Mouse (Mus musculus): ENCODE data around the gene Rorc. TPM values are rescaled to one million over a fixed set of nuclear protein-coding genes. Genes with fewer than 3 reads are reported as not detected.

The Rorc gene
- total RNA-seq, 2 experiments from 2014 or later, result 18.2 to 19.9 TPM

- DNase-seq, result no peak
These were observed 58.4 kb downstream of the Rorc start for GRCm38 (mm10) chr3:94430980-94431379.

DNA sequence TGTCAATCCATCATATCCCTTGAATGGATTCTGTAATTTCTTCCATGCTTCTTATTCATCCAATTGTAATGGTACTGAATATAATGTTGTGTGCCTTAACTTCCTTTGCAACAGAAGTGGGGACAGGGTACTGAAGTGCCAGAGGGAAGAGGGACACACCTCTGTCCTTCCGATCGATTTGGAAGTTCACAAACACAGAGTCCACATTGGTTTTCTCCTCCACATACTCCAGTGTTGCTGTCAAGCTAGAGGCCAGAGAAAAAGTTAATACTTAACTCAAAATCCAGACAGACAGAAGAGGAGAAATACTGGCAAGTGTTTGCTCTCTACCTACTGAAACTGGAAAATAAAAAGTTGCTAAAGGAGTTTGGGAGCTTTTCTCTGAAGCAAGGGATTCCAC is 61.7 kb downstream of the Rorc start:
- no peak for DNase-seq

DNA sequence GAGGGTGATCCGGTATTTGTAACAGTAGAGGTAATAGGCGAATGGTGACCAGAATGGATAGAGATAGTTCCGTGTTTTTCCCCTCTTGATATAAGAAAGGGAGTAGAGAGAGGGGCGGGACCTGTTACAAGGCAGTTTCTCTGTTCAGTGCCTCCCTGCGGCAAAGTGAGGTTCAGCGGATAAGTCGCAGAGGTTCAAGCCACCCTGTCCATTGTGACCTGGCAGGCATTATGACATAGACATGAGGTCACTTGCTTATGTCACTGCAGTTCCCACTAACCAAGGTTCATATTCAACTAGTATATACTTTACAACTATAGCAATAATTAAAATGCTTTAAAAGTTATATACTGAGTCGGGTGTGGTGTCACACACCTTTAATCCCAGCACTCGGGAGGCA is 63.8 kb downstream of the Rorc start:
- no peak for DNase-seq

GRCm38 (mm10) chr3:94441182-94441581 is 68.6 kb downstream of the Rorc start:
- DNase-seq, result no peak

GRCm38 (mm10) chr3:94442951-94443596 is 70.5 kb downstream of the Rorc start, which contains the start of gene Mrpl9:
TSS of gene Mrpl9 (plus strand) at chr3:94443318.
- peak; percentile 97 for DNase-seq

DNA sequence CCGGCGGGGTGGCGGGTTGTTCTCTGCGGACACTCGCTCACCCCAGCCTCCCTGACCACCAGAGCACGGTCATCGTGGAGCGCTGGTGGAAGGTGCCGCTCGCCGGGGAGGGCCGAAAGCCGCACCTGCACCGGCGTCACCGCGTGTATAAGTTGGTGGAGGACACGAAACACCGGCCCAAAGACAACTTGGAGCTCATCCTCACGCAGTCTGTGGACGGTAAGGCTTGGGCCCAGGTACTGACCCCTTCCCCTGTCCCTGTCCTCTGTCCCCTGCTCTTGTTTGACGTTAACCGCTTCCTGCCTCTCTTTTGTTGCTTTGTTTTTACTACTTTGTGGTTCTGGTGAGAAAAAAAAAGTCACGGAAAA is 71.0 kb downstream of the Rorc start, which contains the start of gene Oaz3:
Oaz3 (minus strand) TSS at position 319 of the 368 bp plus-strand sequence.
- no peak for DNase-seq

Other genes with a start within 250 kb of the Rorc start
- not detected for gene Gm10696, start 194.6 kb upstream of the Rorc start, total RNA-seq (2021)
- gene Gm5286, start 176.1 kb upstream of the Rorc start, total RNA-seq (2021), result not detected
- not detected for gene Gm4778, start 108.8 kb upstream of the Rorc start, total RNA-seq (2021)
- gene Them4, start 62.7 kb upstream of the Rorc start, total RNA-seq (2021), result 1 to 10 TPM; 7.7 to 7.8 TPM
- not detected for gene Them5, start 30.7 kb upstream of the Rorc start, total RNA-seq (2021)
- under 1 TPM; 0.34 to 0.56 TPM for gene C2cd4d, start 10.4 kb upstream of the Rorc start, total RNA-seq (2021)
- under 1 TPM in 1 of 2 experiments, not detected in 1; 0.25 TPM for gene Lingo4, start 25.7 kb downstream of the Rorc start, total RNA-seq (2021)
- gene Tdrkh, start 40.5 kb downstream of the Rorc start, total RNA-seq (2021), result 1 to 10 TPM; 6.3 to 8.9 TPM
- 10 to 100 TPM; 42.3 to 54.0 TPM for gene Mrpl9, start 70.5 kb downstream of the Rorc start, total RNA-seq (2021)
- not detected for gene Oaz3, start 71.1 kb downstream of the Rorc start, total RNA-seq (2021)
- gene Celf3, start 105.5 kb downstream of the Rorc start, total RNA-seq (2021), result under 1 TPM; 0.49 to 0.61 TPM
- gene Riiad1, start 107.5 kb downstream of the Rorc start, total RNA-seq (2021), result 1 to 10 TPM; 5.0 to 7.9 TPM
- gene Snx27, start 209.9 kb downstream of the Rorc start, total RNA-seq (2021), result 10 to 100 TPM; 29.5 to 37.1 TPM